Mouse (Mus musculus): Measurements from ENCODE around the gene Grid1.

GRCm38 (mm10) chr14:34952311-34952710 is 132.4 kb downstream of the Grid1 start:
- TF ChIP-seq GATA1 (IDR thresholded peaks at IDR 0.05; ENCODE audit: borderline replicate concordance, low read length), result no peak
- TF ChIP-seq FLI1 (IDR thresholded peaks at IDR 0.05; ENCODE audit: low read length), result no peak
